12 mouse cellular contexts compared by ENCODE assay signal in the genomic region with DNA sequence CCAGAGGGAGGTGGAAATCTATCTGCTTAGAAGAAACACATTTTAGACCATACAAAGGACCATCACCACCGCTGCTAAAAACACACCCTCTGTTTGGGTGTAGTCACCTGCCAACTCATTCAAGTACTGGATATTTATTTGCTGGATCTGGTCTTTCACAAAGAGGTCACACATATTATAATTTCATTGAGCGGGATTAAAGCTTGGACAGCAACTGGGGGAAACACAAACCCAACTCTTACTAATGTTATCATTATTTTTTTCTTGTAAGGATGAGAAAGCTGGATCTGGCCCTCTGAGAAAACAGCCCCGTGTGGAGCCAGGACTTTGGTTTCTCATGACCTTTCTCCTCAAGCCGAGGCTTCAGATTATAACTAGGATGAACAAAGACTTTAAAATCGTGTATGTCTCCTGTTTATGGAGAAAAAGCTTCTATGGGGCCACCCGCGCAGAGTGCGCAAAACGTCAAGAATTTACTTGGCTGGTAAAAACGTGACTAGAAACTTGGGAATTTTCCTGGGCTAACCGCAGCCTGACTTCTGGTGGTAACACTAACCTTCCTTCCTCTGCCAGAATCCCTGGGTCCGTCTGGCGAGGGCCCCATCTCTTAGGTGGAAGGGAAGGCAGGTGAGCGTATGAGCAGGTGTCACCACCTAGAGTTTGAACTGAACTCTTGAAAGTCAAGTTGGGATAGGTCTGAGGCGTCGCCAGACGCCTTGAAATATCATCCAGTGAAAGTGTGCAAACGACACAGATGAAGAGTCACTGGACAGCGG. TPM values are rescaled to one million over a fixed set of nuclear protein-coding genes. Genes with fewer than 3 reads are reported as not detected.
A peak's percentile ranks its signal among the peaks of the same experiment; 100 is the strongest.
DNase-seq lines count a peak whose midpoint lies in the region; ATAC-seq lines count a peak whose summit lies in the region.
"Had no signal": no experiment of that assay in that cellular context is flagged by ENCODE, and none has a peak within 500 bp of the region (broad histone marks: within the 10 kb centered on the region; RNA-seq: fewer than 3 reads in every experiment).

No protein-coding gene starts in this region.

- H3K9ac ChIP-seq in limb, embryonic 11.5 days (ENCODE audit: low read length) = no peak overlapping the region
- H3K9ac ChIP-seq: hindbrain, embryonic 15.5 days had no signal

- DNase-seq in embryo, embryonic 10.5 days (ENCODE audit: low spot score) = peak; percentile 35
- DNase-seq in embryo, embryonic 11 days = no peak
- peak; percentile 48 for DNase-seq in limb, embryonic 11.5 days (ENCODE audit: low spot score)
- DNase-seq in limb, embryonic 10.5 days (ENCODE audit: low spot score) = no peak
- DNase-seq in urinary bladder, postnatal 14 days (ENCODE audit: low spot score) = peak; percentile 14
- DNase-seq in urinary bladder, postnatal 36 days (ENCODE audit: low spot score in 2 of 2) = no peak
- DNase-seq in frontal cortex, postnatal 36 days (ENCODE audit: low spot score in 2 of 2) = no peak
- no peak for DNase-seq in cerebellum, adult 18-20 months
- DNase-seq: gastrocnemius, adult 2 months had no signal

- no peak for ATAC-seq in limb, embryonic 11.5 days (ENCODE audit: insufficient number of reproducible peaks, low FRiP score, low TSS enrichment, low read depth)

- peaks cover 11% of the 10 kb centered on the region; the same call in 1 of the 2 replicates for H3K4me1 ChIP-seq in limb, embryonic 11.5 days (ENCODE audit: control insufficient read depth, insufficient read depth, low read length)
- H3K4me1 ChIP-seq in limb, embryonic 10.5 days = peaks cover 35% of the 10 kb centered on the region

- no peaks in the 10 kb centered on the region for H3K9me3 ChIP-seq in limb, embryonic 11.5 days (ENCODE audit: control insufficient read depth, low read length)
- no peaks in the 10 kb centered on the region for H3K9me3 ChIP-seq in limb, embryonic 10.5 days (replicated peaks)
- H3K9me3 ChIP-seq: G1E; hindbrain, embryonic 15.5 days had no signal

- WGBS in limb, embryonic 11.5 days = 2% methylated on average over 19 of the region's 19 CpGs
- 2% methylated on average over 19 of the region's 19 CpGs for WGBS in limb, embryonic 10.5 days

- H3K27me3 ChIP-seq in limb, embryonic 11.5 days (ENCODE audit: control insufficient read depth, insufficient read depth, low read length) = peaks cover 68% of the 10 kb centered on the region
- peaks cover 94% of the 10 kb centered on the region for H3K27me3 ChIP-seq in limb, embryonic 10.5 days (ENCODE audit: low read depth, poor library complexity, severe bottlenecking)

- no peaks in the 10 kb centered on the region for H3K36me3 ChIP-seq in limb, embryonic 11.5 days (ENCODE audit: control insufficient read depth, insufficient read depth, low read length)
- no peaks in the 10 kb centered on the region for H3K36me3 ChIP-seq in limb, embryonic 10.5 days
- H3K36me3 ChIP-seq: G1E; hindbrain, embryonic 15.5 days had no signal

- H3K27ac ChIP-seq in limb, embryonic 11.5 days (replicated peaks; ENCODE audit: low read depth, low read length) = no peak overlapping the region
- H3K27ac ChIP-seq in limb, embryonic 10.5 days = no peak overlapping the region
- H3K27ac ChIP-seq: gastrocnemius, adult 2 months; hindbrain, embryonic 15.5 days had no signal

- H3K4me2 ChIP-seq in limb, embryonic 11.5 days (ENCODE audit: low read depth, severe bottlenecking) = peak overlapping the region; percentile 12; the same call in 1 of the 2 replicates
- H3K4me2 ChIP-seq: hindbrain, embryonic 15.5 days had no signal

- H3K4me3 ChIP-seq in limb, embryonic 11.5 days (ENCODE audit: low read depth, low read length) = no peak overlapping the region
- no peak overlapping the region for H3K4me3 ChIP-seq in limb, embryonic 10.5 days
- H3K4me3 ChIP-seq: erythroblast, embryonic 14.5 days; hindbrain, embryonic 15.5 days had no signal

RNA-seq across cellular contexts. Expression of a gene that starts 4.3 kb away (rescaled TPM):
- polyA plus RNA-seq in limb, embryonic 11.5 days (2014; fragmentation: Nextera tagmentation; extraction: Ambion mirVana) = 0.54 TPM in 1 of 2 replicates, not detected in the other
- 0.71 and 2.7 TPM in 2 replicates for polyA plus RNA-seq in limb, embryonic 10.5 days (2016; fragmentation: Nextera tagmentation; extraction: Ambion mirVana)
- polyA plus RNA-seq: erythroblast, embryonic 14.5 days; G1E had no signal

Comparison
In these comparisons a context has a peak if more than half of its experiments do, and no peak if none do; other contexts are left out.
1. DNase-seq: peak in embryo, embryonic 10.5 days (single experiment), limb, embryonic 11.5 days (single experiment) and urinary bladder, postnatal 14 days (single experiment); none in embryo, embryonic 11 days (single experiment), limb, embryonic 10.5 days (single experiment), urinary bladder, postnatal 36 days (0 of 2), frontal cortex, postnatal 36 days (0 of 2) and cerebellum, adult 18-20 months (0 of 2).